Mouse (Mus musculus): ENCODE data around the gene Nap1l5. TPM values are rescaled to one million over a fixed set of nuclear protein-coding genes. Genes with fewer than 3 reads are reported as not detected.

Gene Nap1l5
- total and polyA plus RNA-seq, 2 experiments from 2014 or later = 1.2 to 2.5 TPM

DNA sequence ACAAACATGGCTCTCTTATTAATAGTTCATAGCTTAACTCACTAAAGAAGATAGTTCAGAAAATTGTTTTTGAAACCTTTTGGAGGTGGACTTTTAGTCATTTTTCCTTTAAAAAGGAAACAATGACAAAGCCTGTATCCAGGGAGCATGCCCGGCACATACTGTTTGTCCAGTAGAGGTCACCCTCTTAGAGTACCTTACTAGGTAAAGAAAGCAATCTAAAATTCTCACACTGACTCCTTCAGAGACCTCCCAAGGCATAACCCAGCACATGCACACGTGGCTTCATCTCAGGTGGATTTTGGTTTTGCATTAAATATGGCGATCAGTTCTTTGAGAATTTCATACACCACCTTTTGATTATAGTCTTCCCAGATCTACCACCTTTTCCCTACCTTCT lies 14.7 kb upstream of the Nap1l5 start:
- Histone ChIP-seq H3K27me3 (ENCODE audit: control insufficient read depth, insufficient read depth, low read length) (no peaks in the 10 kb centered on the region), H3K9me3 (replicated peaks; ENCODE audit: control insufficient read depth, low read length) (no peaks in the 10 kb centered on the region), H3K4me1 (ENCODE audit: control insufficient read depth, insufficient read depth) (no peaks in the 10 kb centered on the region), H3K27ac (ENCODE audit: low read depth) (no peak overlapping the region), H3K9ac (replicated peaks; ENCODE audit: low read depth, low read length) (no peak overlapping the region), H3K36me3 (replicated peaks; ENCODE audit: control insufficient read depth, insufficient read depth, low read length) (peaks cover 35% of the 10 kb centered on the region), H3K4me2 (ENCODE audit: low read depth, low read length) (no peak overlapping the region), H3K4me3 (ENCODE audit: low read depth, low read length) (no peak overlapping the region)
- 0 out of 2 replicates have a peak, but pooled peaks have one; percentile 57 for ATAC-seq (ENCODE audit: insufficient read depth, low read depth)
- 44% methylated on average over 3 of the region's 3 CpGs for WGBS
- DNase-seq (ENCODE audit: low spot score) = peak; percentile 70
- peak; percentile 52 for TF ChIP-seq CTCF (IDR thresholded peaks at IDR 0.05; ENCODE audit: low read depth)
- no peak for TF ChIP-seq EP300 (IDR thresholded peaks at IDR 0.05; ENCODE audit: low read depth)

DNA sequence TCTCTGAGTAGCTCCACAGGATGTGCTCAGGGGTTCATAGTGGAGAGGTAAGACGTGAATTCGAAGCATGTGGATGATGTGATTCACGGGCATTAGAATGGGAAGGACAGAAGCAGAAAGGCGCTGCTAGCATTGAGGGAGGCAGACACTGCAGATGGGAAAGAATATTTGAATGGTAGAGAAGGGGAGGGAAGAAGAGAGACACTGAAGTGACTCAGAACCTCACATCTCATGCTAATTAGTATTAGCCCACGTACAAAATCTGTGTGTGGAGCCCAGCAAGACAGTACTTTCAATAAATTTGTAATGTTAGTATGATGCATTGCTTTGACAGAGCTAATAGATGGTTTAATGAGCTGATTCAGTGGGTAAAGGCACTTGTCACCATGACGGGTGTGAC lies 13.9 kb upstream of the Nap1l5 start:
- Histone ChIP-seq H3K9me3 (replicated peaks; ENCODE audit: control insufficient read depth, low read length) (no peaks in the 10 kb centered on the region), H3K4me3 (ENCODE audit: low read depth, low read length) (no peak overlapping the region), H3K4me1 (ENCODE audit: control insufficient read depth, insufficient read depth) (no peaks in the 10 kb centered on the region), H3K27ac (ENCODE audit: low read depth) (no peak overlapping the region), H3K4me2 (ENCODE audit: low read depth, low read length) (no peak overlapping the region), H3K36me3 (replicated peaks; ENCODE audit: control insufficient read depth, insufficient read depth, low read length) (peaks cover 40% of the 10 kb centered on the region), H3K9ac (replicated peaks; ENCODE audit: low read depth, low read length) (no peak overlapping the region), H3K27me3 (ENCODE audit: control insufficient read depth, insufficient read depth, low read length) (no peaks in the 10 kb centered on the region)
- ATAC-seq (ENCODE audit: insufficient read depth, low read depth) (no peak), DNase-seq (ENCODE audit: low spot score) (no peak)
- 80% methylated on average over 6 of the region's 6 CpGs for WGBS
- TF ChIP-seq EP300 (IDR thresholded peaks at IDR 0.05; ENCODE audit: low read depth) = no peak
- TF ChIP-seq CTCF (IDR thresholded peaks at IDR 0.05; ENCODE audit: low read depth) = no peak

DNA sequence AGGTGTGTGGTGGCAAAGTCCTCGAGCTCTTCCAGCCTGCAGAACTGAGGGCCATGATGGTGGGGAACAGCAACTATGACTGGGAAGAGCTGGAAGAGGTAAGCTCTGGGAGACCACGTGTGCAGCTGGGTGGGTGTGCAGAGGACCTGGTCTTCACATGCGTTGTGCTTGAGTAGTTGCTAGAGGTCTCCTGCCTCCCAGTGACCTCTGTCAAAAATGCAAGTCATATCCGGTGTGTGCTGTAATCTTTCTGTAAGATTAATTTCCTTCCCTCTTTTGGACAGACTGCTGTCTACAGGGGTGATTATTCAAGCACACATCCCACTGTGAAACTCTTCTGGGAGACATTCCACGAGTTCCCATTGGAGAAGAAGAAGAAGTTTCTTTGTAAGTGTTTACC lies 9.6 kb upstream of the Nap1l5 start:
- no peaks in the 10 kb centered on the region for H3K9me3 ChIP-seq (replicated peaks; ENCODE audit: control insufficient read depth, low read length)
- no peaks in the 10 kb centered on the region for H3K27me3 ChIP-seq (ENCODE audit: control insufficient read depth, insufficient read depth, low read length)
- H3K4me1 ChIP-seq (ENCODE audit: control insufficient read depth, insufficient read depth) = no peaks in the 10 kb centered on the region
- WGBS = 67% methylated on average over 5 of the region's 5 CpGs
- H3K36me3 ChIP-seq (replicated peaks; ENCODE audit: control insufficient read depth, insufficient read depth, low read length) = peaks cover 40% of the 10 kb centered on the region
- no peak overlapping the region for H3K4me2 ChIP-seq (ENCODE audit: low read depth, low read length)
- TF ChIP-seq CTCF (IDR thresholded peaks at IDR 0.05; ENCODE audit: low read depth) (no peak), EP300 (IDR thresholded peaks at IDR 0.05; ENCODE audit: low read depth) (no peak)
- H3K4me3 ChIP-seq (ENCODE audit: low read depth, low read length) = no peak overlapping the region
- no peak for ATAC-seq (ENCODE audit: insufficient read depth, low read depth)
- no peak overlapping the region for H3K27ac ChIP-seq (ENCODE audit: low read depth)
- no peak for DNase-seq (ENCODE audit: low spot score)
- no peak overlapping the region for H3K9ac ChIP-seq (replicated peaks; ENCODE audit: low read depth, low read length)

DNA sequence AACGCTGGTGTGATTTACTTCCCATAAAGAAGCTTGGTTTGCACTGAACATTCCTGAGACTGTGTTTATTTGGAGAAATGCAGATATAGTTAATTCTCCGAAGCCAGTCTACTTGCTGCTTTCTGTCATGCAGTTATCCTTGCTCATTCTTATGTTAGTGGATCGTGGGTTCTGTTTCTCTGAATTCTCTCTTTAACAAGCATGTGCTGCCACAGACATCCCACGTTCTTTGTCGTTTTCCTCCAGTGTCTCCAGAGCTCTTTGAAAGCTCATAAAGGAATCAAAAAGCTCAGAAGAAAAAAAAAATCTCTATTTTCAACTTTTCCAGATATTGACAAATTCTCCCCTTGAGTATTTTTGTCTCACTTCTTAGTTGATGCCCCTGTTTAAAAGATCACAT lies 7.1 kb upstream of the Nap1l5 start:
- H3K4me2 ChIP-seq (ENCODE audit: low read depth, low read length) = no peak overlapping the region
- H3K9me3 ChIP-seq (replicated peaks; ENCODE audit: control insufficient read depth, low read length) = no peaks in the 10 kb centered on the region
- H3K9ac ChIP-seq (replicated peaks; ENCODE audit: low read depth, low read length) = no peak overlapping the region
- H3K4me1 ChIP-seq (ENCODE audit: control insufficient read depth, insufficient read depth) = no peaks in the 10 kb centered on the region
- peaks cover 27% of the 10 kb centered on the region for H3K36me3 ChIP-seq (replicated peaks; ENCODE audit: control insufficient read depth, insufficient read depth, low read length)
- no peak overlapping the region for H3K4me3 ChIP-seq (ENCODE audit: low read depth, low read length)
- no peak for TF ChIP-seq EP300 (IDR thresholded peaks at IDR 0.05; ENCODE audit: low read depth)
- TF ChIP-seq CTCF (IDR thresholded peaks at IDR 0.05; ENCODE audit: low read depth) = no peak
- WGBS = 87% methylated on average over 5 of the region's 5 CpGs
- ATAC-seq (ENCODE audit: insufficient read depth, low read depth) (no peak), DNase-seq (ENCODE audit: low spot score) (no peak)
- no peak overlapping the region for H3K27ac ChIP-seq (ENCODE audit: low read depth)
- H3K27me3 ChIP-seq (ENCODE audit: control insufficient read depth, insufficient read depth, low read length) = no peaks in the 10 kb centered on the region

- Histone ChIP-seq H3K27ac (ENCODE audit: low read depth) (no peak overlapping the region), H3K9ac (replicated peaks; ENCODE audit: low read depth, low read length) (no peak overlapping the region), H3K27me3 (ENCODE audit: control insufficient read depth, insufficient read depth, low read length) (no peaks in the 10 kb centered on the region), H3K9me3 (replicated peaks; ENCODE audit: control insufficient read depth, low read length) (no peaks in the 10 kb centered on the region), H3K36me3 (replicated peaks; ENCODE audit: control insufficient read depth, insufficient read depth, low read length) (peaks cover 23% of the 10 kb centered on the region), H3K4me2 (ENCODE audit: low read depth, low read length) (no peak overlapping the region), H3K4me3 (ENCODE audit: low read depth, low read length) (no peak overlapping the region), H3K4me1 (ENCODE audit: control insufficient read depth, insufficient read depth) (no peaks in the 10 kb centered on the region)
- WGBS = 67% methylated on average over 3 of the region's 3 CpGs
- DNase-seq (ENCODE audit: low spot score) (no peak), ATAC-seq (ENCODE audit: insufficient read depth, low read depth) (no peak)
- TF ChIP-seq EP300 (IDR thresholded peaks at IDR 0.05; ENCODE audit: low read depth) = no peak
- TF ChIP-seq CTCF (IDR thresholded peaks at IDR 0.05; ENCODE audit: low read depth) = no peak
These were observed 6.7 kb upstream of the Nap1l5 start for GRCm38 (mm10) chr6:58913551-58913950.

- no peaks in the 10 kb centered on the region for H3K4me1 ChIP-seq (ENCODE audit: control insufficient read depth, insufficient read depth)
- 76% methylated on average over 5 of the region's 5 CpGs for WGBS
- no peak for TF ChIP-seq CTCF (IDR thresholded peaks at IDR 0.05; ENCODE audit: low read depth)
- no peak for TF ChIP-seq EP300 (IDR thresholded peaks at IDR 0.05; ENCODE audit: low read depth)
- peaks cover 16% of the 10 kb centered on the region for H3K36me3 ChIP-seq (replicated peaks; ENCODE audit: control insufficient read depth, insufficient read depth, low read length)
- no peak overlapping the region for H3K27ac ChIP-seq (ENCODE audit: low read depth)
- no peak for DNase-seq (ENCODE audit: low spot score)
- no peak overlapping the region for H3K9ac ChIP-seq (replicated peaks; ENCODE audit: low read depth, low read length)
- no peak overlapping the region for H3K4me2 ChIP-seq (ENCODE audit: low read depth, low read length)
- H3K4me3 ChIP-seq (ENCODE audit: low read depth, low read length) = no peak overlapping the region
- no peak for ATAC-seq (ENCODE audit: insufficient read depth, low read depth)
- H3K9me3 ChIP-seq (replicated peaks; ENCODE audit: control insufficient read depth, low read length) = no peaks in the 10 kb centered on the region
- H3K27me3 ChIP-seq (ENCODE audit: control insufficient read depth, insufficient read depth, low read length) = no peaks in the 10 kb centered on the region
These were observed 6.0 kb upstream of the Nap1l5 start for GRCm38 (mm10) chr6:58912842-58913241.
